Comparison of ENCODE assay signal across 20 mouse cellular contexts in genomic region chr16:66811495-66811894, GRCm38 (mm10).
A peak's percentile ranks its signal among the peaks of the same experiment; 100 is the strongest.
DNase-seq lines count a peak whose midpoint lies in the region; ATAC-seq and TF ChIP-seq lines count a peak whose summit lies in the region.
"Had no signal": no experiment of that assay in that cellular context is flagged by ENCODE, and none has a peak within 500 bp of the region (broad histone marks: within the 10 kb centered on the region; RNA-seq: fewer than 3 reads in every experiment).

No protein-coding gene starts in this region.

- no peaks in the 10 kb centered on the region for H3K4me1 ChIP-seq in forebrain, embryonic 14.5 days (ENCODE audit: control insufficient read depth, insufficient read depth, low read length)
- no peaks in the 10 kb centered on the region for H3K4me1 ChIP-seq in forebrain, embryonic 10.5 days
- H3K4me1 ChIP-seq in forebrain, postnatal 0 days (ENCODE audit: insufficient read depth), result no peaks in the 10 kb centered on the region
- H3K4me1 ChIP-seq: embryonic facial prominence, embryonic 13.5 days; embryonic facial prominence, embryonic 15.5 days had no signal

- DNase-seq in forebrain, embryonic 14.5 days (ENCODE audit: low spot score), result peak; percentile 63
- DNase-seq in forebrain, embryonic 10.5 days (ENCODE audit: extremely low spot score, low spot score), result no peak
- DNase-seq in brain, embryonic 14.5 days (ENCODE audit: low read depth), result peak; percentile 57
- DNase-seq in brain, embryonic 18.5 days (ENCODE audit: low read depth, low spot score), result peak; percentile 12
- DNase-seq in forebrain, postnatal 0 days, result peak; percentile 29
- no peak for DNase-seq in kidney, postnatal 25 days
- no peak for DNase-seq in embryo, embryonic 10 days (ENCODE audit: low spot score)
- DNase-seq: adrenal gland, adult 2 months; adrenal gland, postnatal 14 days; adrenal gland, postnatal 36 days; cerebellum, adult 11-12 months; cerebellum, adult 2 months; cerebellum, adult 9-10 months; cerebellum, postnatal 10 days; cerebellum, postnatal 25 days; embryo, embryonic 11 days; gastrocnemius, adult 2 months had no signal

- H3K4me2 ChIP-seq in forebrain, embryonic 14.5 days (ENCODE audit: low read length), result no peak overlapping the region
- H3K4me2 ChIP-seq in forebrain, postnatal 0 days (ENCODE audit: low read depth), result no peak overlapping the region
- H3K4me2 ChIP-seq: embryonic facial prominence, embryonic 13.5 days; embryonic facial prominence, embryonic 15.5 days had no signal

- no peak for TF ChIP-seq POLR2A in brain, embryonic 14.5 days (IDR thresholded peaks at IDR 0.05; ENCODE audit: borderline replicate concordance, extremely low read depth, insufficient read depth, insufficient read length, poor library complexity, severe bottlenecking)

- H3K9me3 ChIP-seq in forebrain, embryonic 14.5 days (replicated peaks; ENCODE audit: control insufficient read depth, low read length), result no peaks in the 10 kb centered on the region
- no peaks in the 10 kb centered on the region for H3K9me3 ChIP-seq in forebrain, embryonic 10.5 days
- no peaks in the 10 kb centered on the region for H3K9me3 ChIP-seq in forebrain, postnatal 0 days (ENCODE audit: low read length)
- H3K9me3 ChIP-seq: embryonic facial prominence, embryonic 13.5 days; embryonic facial prominence, embryonic 15.5 days had no signal

- H3K27me3 ChIP-seq in forebrain, embryonic 14.5 days (replicated peaks; ENCODE audit: control insufficient read depth, insufficient read depth, low read length), result no peaks in the 10 kb centered on the region
- H3K27me3 ChIP-seq in forebrain, embryonic 10.5 days (ENCODE audit: poor library complexity, severe bottlenecking), result no peaks in the 10 kb centered on the region
- H3K27me3 ChIP-seq in forebrain, postnatal 0 days (ENCODE audit: insufficient read depth, low read length), result no peaks in the 10 kb centered on the region
- H3K27me3 ChIP-seq: embryonic facial prominence, embryonic 13.5 days; embryonic facial prominence, embryonic 15.5 days had no signal

- no peak overlapping the region for H3K9ac ChIP-seq in forebrain, embryonic 14.5 days (ENCODE audit: low read length)
- no peak overlapping the region for H3K9ac ChIP-seq in forebrain, postnatal 0 days
- H3K9ac ChIP-seq: embryonic facial prominence, embryonic 13.5 days; embryonic facial prominence, embryonic 15.5 days had no signal

- H3K27ac ChIP-seq in forebrain, embryonic 14.5 days (ENCODE audit: low read depth, low read length), result no peak overlapping the region
- H3K27ac ChIP-seq in forebrain, embryonic 10.5 days, result no peak overlapping the region
- H3K27ac ChIP-seq in forebrain, postnatal 0 days (ENCODE audit: low read depth, low read length), result no peak overlapping the region
- H3K27ac ChIP-seq: embryonic facial prominence, embryonic 13.5 days; embryonic facial prominence, embryonic 15.5 days; gastrocnemius, adult 2 months had no signal

- no peak overlapping the region for H3K4me3 ChIP-seq in forebrain, embryonic 14.5 days (ENCODE audit: low read depth, low read length)
- H3K4me3 ChIP-seq in forebrain, embryonic 10.5 days, result no peak overlapping the region
- no peak overlapping the region for H3K4me3 ChIP-seq in forebrain, postnatal 0 days (ENCODE audit: low read depth, low read length)
- H3K4me3 ChIP-seq: embryonic facial prominence, embryonic 13.5 days; embryonic facial prominence, embryonic 15.5 days; erythroblast, embryonic 14.5 days; gastrocnemius, adult 2 months had no signal

- no peak for TF ChIP-seq CTCF in brain, embryonic 14.5 days (IDR thresholded peaks at IDR 0.05; ENCODE audit: borderline replicate concordance, extremely low read depth, insufficient read depth, insufficient read length)
- no peak for TF ChIP-seq CTCF in forebrain, postnatal 0 days (IDR thresholded peaks at IDR 0.05; ENCODE audit: low read depth)

- no peak for ATAC-seq in forebrain, embryonic 14.5 days
- peak; percentile 76 for ATAC-seq in forebrain, postnatal 0 days

- no peaks in the 10 kb centered on the region for H3K36me3 ChIP-seq in forebrain, embryonic 14.5 days (ENCODE audit: control insufficient read depth, insufficient read depth, low read length)
- H3K36me3 ChIP-seq in forebrain, embryonic 10.5 days (replicated peaks), result no peaks in the 10 kb centered on the region
- H3K36me3 ChIP-seq in forebrain, postnatal 0 days (ENCODE audit: insufficient read depth), result no peaks in the 10 kb centered on the region; the same call in 1 of the 2 replicates
- H3K36me3 ChIP-seq: embryonic facial prominence, embryonic 13.5 days; embryonic facial prominence, embryonic 15.5 days had no signal

Comparison
In these comparisons a context has a peak if more than half of its experiments do, and no peak if none do; other contexts are left out.
1. DNase-seq: peak in forebrain, embryonic 14.5 days (single experiment), brain, embryonic 14.5 days (single experiment), brain, embryonic 18.5 days (single experiment) and forebrain, postnatal 0 days (single experiment); none in forebrain, embryonic 10.5 days (single experiment), kidney, postnatal 25 days (0 of 2) and embryo, embryonic 10 days (single experiment).